Mouse (Mus musculus) lung, embryonic 16.5 days (tissue): Measurements from ENCODE around the gene Asxl1. TPM values are rescaled to one million over a fixed set of nuclear protein-coding genes. Genes with fewer than 3 reads are reported as not detected.

Experiments used
- ATAC-seq: fragments of 200-750 bp; cut with Nextera tagmentation; 2 replicates; pipeline ENCODE4 v1.8.0; 2017; ENCODE audit warnings: low read depth, mild to moderate bottlenecking, moderate library complexity
- H3K27ac ChIP-seq: fragments of 300-500 bp; sonication (generic); 2 replicates; pipeline ENCODE4 v1.5.1; 2014; ENCODE audit warnings: mild to moderate bottlenecking, control low read depth, low read length
- H3K27me3 ChIP-seq: fragments of 300-500 bp; sonication (generic); 2 replicates; pipeline ENCODE4 v1.6.1; 2014; ENCODE audit warnings: low read depth, low read length, mixed read lengths; ENCODE audit not compliant: control insufficient read depth, insufficient read depth
- H3K36me3 ChIP-seq: fragments of 300-500 bp; sonication (generic); 2 replicates; pipeline ENCODE4 v1.6.1; 2014; ENCODE audit warnings: low read length; ENCODE audit not compliant: control insufficient read depth, insufficient read depth
- H3K4me1 ChIP-seq: fragments of 300-500 bp; sonication (generic); replicated peaks from 2 replicates; pipeline ENCODE4 v1.6.1; 2014; ENCODE audit warnings: low read length, mixed read lengths; ENCODE audit not compliant: control insufficient read depth, insufficient read depth
- H3K4me2 ChIP-seq: fragments of 300-500 bp; sonication (generic); 2 replicates; pipeline ENCODE4 v1.6.1; 2014; ENCODE audit warnings: low read depth, low read length, control low read depth
- H3K4me3 ChIP-seq: fragments of 300-500 bp; sonication (generic); 2 replicates; pipeline ENCODE4 v1.5.1; 2014; ENCODE audit warnings: mild to moderate bottlenecking, low read length, control low read depth
- H3K9ac ChIP-seq: fragments of 300-500 bp; sonication (generic); 2 replicates; pipeline ENCODE4 v1.6.1; 2014; ENCODE audit warnings: low read length, control low read depth
- H3K9me3 ChIP-seq: fragments of 300-500 bp; sonication (generic); 2 replicates; pipeline ENCODE4 v1.6.1; 2016; ENCODE audit warnings: low read length; ENCODE audit not compliant: control insufficient read depth
- WGBS: fragments of 180-500 bp; shearing (Covaris S2); extraction: QIAGEN DNeasy Blood & Tissue Kit; methylation state at CpG from one replicate; pipeline ENCODE4 v1.1.7; 2014; 5-methylcytosine and 5-hydroxymethylcytosine counted together
- polyA plus RNA-seq: library from polyadenylated mRNA; unstranded; fragments of >200 nt; fragmentation: Nextera tagmentation; extraction: Ambion mirVana; gene quantifications from 2 replicates; pipeline ENCODE4 v1.2.1, GENCODE M21; 2015

The Asxl1 gene
- polyA plus RNA-seq, 1 experiment from 2014 or later = 9.6 TPM

DNA sequence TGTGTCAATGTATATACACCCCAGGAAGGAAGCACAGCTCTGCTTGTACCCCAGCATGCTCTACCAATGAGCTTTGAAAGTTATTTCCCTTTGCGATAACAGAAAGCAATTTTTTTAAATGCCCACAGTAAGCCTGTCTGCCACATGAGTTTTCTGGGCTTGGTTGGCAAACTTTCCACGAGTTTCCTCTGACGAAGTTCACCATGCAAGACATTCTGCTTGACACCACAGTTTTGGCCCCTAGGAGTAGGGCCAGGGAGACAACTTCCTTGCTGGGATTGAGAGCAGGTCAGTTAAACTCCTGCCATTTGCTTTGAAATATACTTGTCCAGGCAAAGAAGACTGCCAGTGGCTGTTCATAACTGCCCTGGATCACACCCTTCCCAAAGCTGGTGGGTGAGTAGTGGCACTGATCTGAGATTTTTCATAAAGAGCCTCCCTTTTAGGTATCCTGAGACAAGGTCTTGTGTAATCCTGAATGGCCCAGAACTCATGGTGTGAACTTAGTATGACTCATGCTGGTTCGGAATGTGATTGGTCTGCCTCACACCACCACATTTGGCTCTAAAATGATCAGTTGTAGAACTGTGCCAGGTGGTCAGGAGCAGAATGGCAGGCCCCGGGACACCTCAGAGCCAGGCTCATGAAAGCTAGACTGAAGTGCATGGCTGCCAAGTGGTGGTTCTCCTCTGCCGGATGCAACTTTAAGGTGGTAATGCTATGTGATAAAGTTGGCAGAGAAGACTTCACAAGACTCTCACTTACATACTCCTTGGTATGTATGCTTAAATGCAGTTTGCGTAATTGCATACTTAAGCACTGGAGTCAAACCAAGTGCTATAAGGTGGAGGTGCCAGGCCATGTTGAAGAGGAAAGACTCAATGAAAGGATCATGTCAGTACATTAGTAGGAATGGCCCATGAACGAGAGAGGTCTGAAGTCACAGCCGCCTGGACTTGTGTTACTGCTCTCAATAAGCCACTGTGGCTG lies 7.0 kb upstream of the Asxl1 start:
- H3K36me3 ChIP-seq = 0 out of 2 replicates have a peak, but pooled peaks cover 4% of the 10 kb centered on the region
- no peaks in the 10 kb centered on the region for H3K27me3 ChIP-seq
- no peaks in the 10 kb centered on the region for H3K4me1 ChIP-seq
- no peak overlapping the region for H3K27ac ChIP-seq
- ATAC-seq = no peak; the same call in 1 of the 2 replicates
- no peaks in the 10 kb centered on the region for H3K9me3 ChIP-seq
- no peak overlapping the region for H3K9ac ChIP-seq
- no peak overlapping the region for H3K4me2 ChIP-seq
- H3K4me3 ChIP-seq = no peak overlapping the region
- 81% methylated on average over 9 of the region's 9 CpGs for WGBS

DNA sequence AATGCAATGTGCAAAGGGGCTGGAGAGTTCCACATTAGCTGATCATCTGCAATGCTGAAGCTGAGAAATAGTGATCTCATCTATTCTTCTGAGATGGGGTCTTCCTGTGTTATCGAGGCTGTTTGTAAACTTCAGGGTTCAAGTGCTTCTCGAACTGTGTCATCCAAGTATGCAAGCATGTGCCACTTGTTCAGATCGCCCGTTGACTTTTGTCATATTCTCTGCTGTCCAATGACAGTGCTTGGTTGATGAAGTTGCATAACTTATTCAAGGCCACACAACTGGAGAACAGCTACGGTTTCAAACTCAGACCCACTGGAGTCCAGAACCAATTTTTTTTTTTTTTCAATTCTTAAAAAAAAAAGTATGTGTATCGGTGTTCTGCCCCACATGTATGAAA lies 3.5 kb upstream of the Asxl1 start:
- Histone ChIP-seq H3K27me3 (no peaks in the 10 kb centered on the region), H3K9me3 (no peaks in the 10 kb centered on the region), H3K36me3 (0 out of 2 replicates have a peak, but pooled peaks cover 4% of the 10 kb centered on the region), H3K27ac (no peak overlapping the region), H3K9ac (no peak overlapping the region), H3K4me1 (peaks cover 7% of the 10 kb centered on the region), H3K4me3 (no peak overlapping the region), H3K4me2 (no peak overlapping the region)
- ATAC-seq = no peak
- WGBS = 84% methylated on average over 6 of the region's 6 CpGs

DNA sequence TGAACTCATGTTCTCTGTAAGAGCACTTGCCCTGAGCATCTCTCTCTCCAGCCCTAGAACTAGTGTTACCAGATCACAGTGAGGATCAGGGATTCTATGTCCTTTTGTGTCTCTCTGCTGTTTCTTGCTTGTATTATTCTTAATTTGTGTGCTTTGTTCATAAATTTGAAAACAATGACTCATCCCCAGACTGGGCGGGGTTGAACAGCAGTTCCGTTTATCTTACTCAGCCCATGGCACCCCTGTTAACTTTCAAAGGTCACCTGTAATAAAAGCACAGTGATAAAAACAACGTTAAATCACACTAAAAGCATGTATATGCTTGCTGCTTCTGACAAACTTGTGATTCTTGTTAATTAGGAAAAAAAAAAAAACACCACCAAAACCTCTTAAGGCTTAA lies 3.0 kb upstream of the Asxl1 start:
- peaks cover 9% of the 10 kb centered on the region for H3K4me1 ChIP-seq
- H3K4me2 ChIP-seq = no peak overlapping the region
- H3K36me3 ChIP-seq = 0 out of 2 replicates have a peak, but pooled peaks cover 4% of the 10 kb centered on the region
- WGBS = 73% methylated on average over 3 of the region's 3 CpGs
- ATAC-seq = no peak
- H3K9ac ChIP-seq = no peak overlapping the region
- no peaks in the 10 kb centered on the region for H3K27me3 ChIP-seq
- no peak overlapping the region for H3K4me3 ChIP-seq
- H3K9me3 ChIP-seq = no peaks in the 10 kb centered on the region
- no peak overlapping the region for H3K27ac ChIP-seq

DNA sequence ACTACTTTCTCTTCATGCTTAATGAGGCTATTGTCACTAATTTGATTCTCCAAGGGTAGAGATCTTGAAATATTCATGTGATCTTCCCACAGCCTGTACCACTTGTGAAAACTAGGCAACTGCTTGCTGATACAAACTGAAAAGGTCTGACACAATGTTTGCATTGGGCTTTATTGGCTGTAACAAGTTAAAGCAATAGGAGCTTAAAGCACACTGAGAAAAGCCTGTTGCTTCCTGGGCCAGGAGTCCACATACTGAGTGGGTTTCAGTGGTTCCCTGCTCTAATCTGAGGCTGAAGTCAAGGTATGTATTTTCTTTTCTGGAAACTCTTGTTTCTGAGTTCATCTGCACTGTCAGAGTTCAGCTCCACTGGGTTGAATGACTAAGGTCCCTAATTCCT lies 2.4 kb upstream of the Asxl1 start:
- 0 out of 2 replicates have a peak, but pooled peaks cover 4% of the 10 kb centered on the region for H3K36me3 ChIP-seq
- ATAC-seq = no peak
- H3K9ac ChIP-seq = no peak overlapping the region
- no peak overlapping the region for H3K4me2 ChIP-seq
- H3K27me3 ChIP-seq = no peaks in the 10 kb centered on the region
- H3K4me1 ChIP-seq = peaks cover 12% of the 10 kb centered on the region
- no peak overlapping the region for H3K27ac ChIP-seq
- H3K4me3 ChIP-seq = no peak overlapping the region
- H3K9me3 ChIP-seq = no peaks in the 10 kb centered on the region

DNA sequence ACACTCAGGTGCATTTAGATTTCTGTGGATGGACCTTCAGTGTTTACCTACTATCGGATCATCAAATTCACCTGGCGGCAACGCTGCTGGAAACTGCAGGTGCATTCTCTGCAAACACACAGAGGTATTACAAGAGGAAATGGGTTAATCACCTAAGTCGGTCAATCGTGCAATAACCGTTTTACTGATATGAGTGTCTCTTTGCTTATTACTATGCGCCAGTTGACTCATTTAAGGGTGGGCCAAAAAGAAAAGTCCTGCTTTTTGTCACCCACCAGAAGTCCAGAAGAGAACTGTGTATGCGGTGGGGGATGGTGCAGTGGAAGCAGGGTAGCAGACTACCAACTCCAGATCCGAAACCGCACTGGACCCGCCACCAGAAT lies 567 bp upstream of the Asxl1 start:
- peak overlapping the region; percentile 76 for H3K4me2 ChIP-seq

DNA sequence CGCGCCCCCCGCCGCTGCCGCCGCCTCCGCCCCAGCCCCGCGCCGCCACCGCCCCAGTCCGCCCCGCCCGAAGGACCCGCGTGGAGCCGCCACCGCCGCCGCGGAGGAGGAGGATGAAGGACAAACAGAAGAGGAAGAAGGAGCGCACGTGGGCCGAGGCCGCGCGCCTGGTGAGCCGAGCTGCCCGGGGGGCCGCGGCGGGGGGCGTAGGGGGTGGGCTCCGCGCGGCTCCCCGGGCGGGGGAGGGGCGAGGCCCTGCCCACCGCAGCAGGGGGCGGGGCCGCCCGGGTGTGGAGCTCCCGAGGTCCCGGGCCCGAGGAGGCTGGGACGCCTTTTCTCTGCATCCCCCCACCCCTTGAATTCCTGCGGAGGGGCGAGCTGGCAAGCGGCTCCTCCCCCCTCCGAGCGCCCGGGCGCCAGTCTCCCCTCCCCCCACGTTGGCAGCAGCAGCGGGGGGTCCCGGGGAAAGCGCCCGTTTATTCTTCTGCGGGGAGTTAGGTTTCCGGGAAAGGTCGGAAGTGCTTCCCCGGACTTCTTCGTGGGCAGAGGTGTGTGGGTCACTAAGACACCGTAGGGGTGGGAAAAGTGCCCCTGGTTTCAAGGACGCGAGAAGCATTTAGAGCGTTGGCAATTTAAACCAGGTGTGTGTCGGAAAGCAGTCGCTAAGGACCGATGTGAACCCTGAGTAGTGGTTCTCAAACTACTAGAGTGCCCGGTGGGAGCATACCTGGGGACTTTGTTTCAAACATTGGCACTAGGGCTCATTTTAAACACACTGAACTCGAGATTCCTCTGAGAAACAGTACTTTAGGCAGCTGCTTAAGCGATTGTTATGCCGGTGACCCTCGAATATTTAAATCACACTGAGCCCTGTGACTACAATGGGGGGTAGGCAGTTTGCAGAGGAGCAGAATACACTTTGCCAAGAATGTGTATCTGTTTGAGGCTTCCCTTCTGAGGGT lies 873 bp downstream of the Asxl1 start:
- no peaks in the 10 kb centered on the region for H3K9me3 ChIP-seq
- under 1% methylated on average over 36 of the region's 76 CpGs for WGBS
- ATAC-seq = peak; percentile 72
- peak overlapping the region; percentile 78 for H3K4me2 ChIP-seq
- peak overlapping the region; percentile 99 for H3K27ac ChIP-seq
- H3K9ac ChIP-seq = peak overlapping the region; percentile 94
- peaks cover 4% of the 10 kb centered on the region; the same call in 1 of the 2 replicates for H3K36me3 ChIP-seq
- H3K27me3 ChIP-seq = no peaks in the 10 kb centered on the region
- peak overlapping the region; percentile 59 for H3K4me3 ChIP-seq
- peaks cover 38% of the 10 kb centered on the region for H3K4me1 ChIP-seq

More for the DNA sequence above, 567 bp upstream of the Asxl1 start:
- Histone ChIP-seq H3K27me3 (no peaks in the 10 kb centered on the region), H3K27ac (peak overlapping the region; percentile 71), H3K9me3 (no peaks in the 10 kb centered on the region), H3K9ac (peak overlapping the region; percentile 78), H3K4me1 (peaks cover 24% of the 10 kb centered on the region), H3K4me3 (peak overlapping the region; percentile 59), H3K36me3 (0 out of 2 replicates have a peak, but pooled peaks cover 4% of the 10 kb centered on the region)
- 2% methylated on average over 11 of the region's 11 CpGs for WGBS
- no peak for ATAC-seq

DNA sequence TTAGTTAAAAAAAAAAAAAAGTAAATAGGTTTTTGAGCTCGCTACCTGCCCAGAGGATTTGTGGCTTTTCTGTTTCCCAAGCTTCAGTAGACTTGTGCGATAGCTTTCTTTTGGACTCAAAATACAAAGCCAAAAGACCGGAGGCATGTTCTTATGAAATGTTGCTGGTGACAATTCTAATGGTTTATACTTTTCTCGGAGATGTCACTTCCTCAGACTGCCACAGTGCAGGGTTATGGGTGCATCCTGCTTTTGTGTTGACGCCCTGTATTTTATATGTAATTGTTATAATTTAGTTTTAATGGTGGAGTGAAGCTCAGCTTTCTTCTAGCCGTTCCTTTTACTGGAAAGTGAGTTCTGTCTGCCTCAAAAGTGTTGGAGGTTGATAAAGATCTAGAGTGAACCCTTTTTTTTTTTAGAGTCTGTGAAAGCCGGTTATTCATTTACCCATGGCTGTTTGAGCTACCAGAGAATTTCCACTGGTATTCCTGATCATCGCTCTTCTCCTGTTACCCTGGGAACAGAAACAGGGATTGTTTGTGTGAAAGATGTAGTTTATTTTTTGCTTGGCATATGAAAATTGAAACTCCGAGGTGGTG lies 1.7 kb downstream of the Asxl1 start:
- H3K9me3 ChIP-seq = no peaks in the 10 kb centered on the region
- peak overlapping the region; percentile 99 for H3K27ac ChIP-seq
- peak overlapping the region; percentile 59 for H3K4me3 ChIP-seq
- no peak for ATAC-seq
- H3K4me1 ChIP-seq = peaks cover 38% of the 10 kb centered on the region
- H3K36me3 ChIP-seq = peaks cover 3% of the 10 kb centered on the region
- H3K27me3 ChIP-seq = no peaks in the 10 kb centered on the region
- peak overlapping the region; percentile 94 for H3K9ac ChIP-seq
- H3K4me2 ChIP-seq = peak overlapping the region; percentile 78
- WGBS = under 1% methylated on average over 9 of the region's 9 CpGs

DNA sequence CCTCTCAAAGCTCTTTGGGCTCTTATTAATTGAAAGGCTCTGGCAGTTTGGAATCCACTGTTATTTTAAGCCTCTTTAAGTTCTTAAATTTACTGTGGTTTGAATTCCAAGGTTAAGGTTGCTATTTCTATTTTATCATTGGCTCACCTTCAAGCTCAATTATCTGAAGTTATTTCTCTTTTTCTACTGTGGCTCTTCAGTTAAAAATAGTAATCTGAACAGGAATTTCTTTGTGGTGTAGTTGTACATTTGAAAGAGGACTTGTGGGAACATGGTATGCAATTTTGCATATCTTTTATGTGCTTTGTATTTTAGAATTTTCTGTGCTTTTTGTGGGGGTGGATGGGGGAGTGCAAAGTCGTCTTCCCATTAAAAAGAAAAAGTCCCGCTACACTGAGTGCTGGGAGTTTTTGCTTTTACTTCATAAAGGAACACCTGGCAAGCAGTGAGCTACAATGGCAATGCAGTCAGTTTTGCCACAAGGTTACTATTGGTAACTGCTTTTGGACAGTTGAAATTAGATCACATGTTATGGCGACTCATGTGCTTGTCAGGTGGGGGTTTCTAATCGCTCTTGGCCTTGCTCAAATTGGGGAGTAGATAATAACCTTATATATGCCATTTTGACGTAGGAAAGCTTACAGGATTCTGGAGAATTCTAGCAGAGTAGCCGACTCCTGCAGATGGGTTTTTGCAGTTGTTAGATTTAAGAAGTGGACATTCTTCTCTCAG lies 2.6 kb downstream of the Asxl1 start:
- Histone ChIP-seq H3K9ac (no peak overlapping the region), H3K9me3 (no peaks in the 10 kb centered on the region), H3K27ac (no peak overlapping the region), H3K4me1 (peaks cover 38% of the 10 kb centered on the region), H3K4me3 (peak overlapping the region; percentile 59), H3K36me3 (peaks cover 5% of the 10 kb centered on the region), H3K27me3 (no peaks in the 10 kb centered on the region), H3K4me2 (peak overlapping the region; percentile 78)
- WGBS = 39% methylated on average over 6 of the region's 6 CpGs
- ATAC-seq = no peak
